Mouse (Mus musculus) layer of hippocampus, adult 8-10 months (tissue): ENCODE measurements around the gene Grtp1. TPM values are rescaled to one million over a fixed set of nuclear protein-coding genes. Genes with fewer than 3 reads are reported as not detected.
A peak's percentile ranks its signal among the peaks of the same experiment; 100 is the strongest.

Experiments used
- DNase-seq, 2 experiments: peaks; one replicate each; pipeline ENCODE4 v3.0.0; 2022; ENCODE audit warnings: low spot score in 2 of 2
- total RNA-seq, 4 experiments: library from RNA; stranded (reverse); gene quantifications; 2 replicates each; pipeline ENCODE4 v1.2.4; 2022

Gene Grtp1
- total RNA-seq, 4 experiments from 2014 or later: 3.9 to 6.7 (median 5.5) TPM

GRCm38 (mm10) chr8:13174811-13175210 is 25.6 kb downstream of the Grtp1 start:
- no peak for DNase-seq

- DNase-seq: no peak
Measured at GRCm38 (mm10) chr8:13174305-13174704, 26.1 kb downstream of the Grtp1 start.

GRCm38 (mm10) chr8:13170510-13170909 is 29.9 kb downstream of the Grtp1 start:
- DNase-seq: no peak

DNA sequence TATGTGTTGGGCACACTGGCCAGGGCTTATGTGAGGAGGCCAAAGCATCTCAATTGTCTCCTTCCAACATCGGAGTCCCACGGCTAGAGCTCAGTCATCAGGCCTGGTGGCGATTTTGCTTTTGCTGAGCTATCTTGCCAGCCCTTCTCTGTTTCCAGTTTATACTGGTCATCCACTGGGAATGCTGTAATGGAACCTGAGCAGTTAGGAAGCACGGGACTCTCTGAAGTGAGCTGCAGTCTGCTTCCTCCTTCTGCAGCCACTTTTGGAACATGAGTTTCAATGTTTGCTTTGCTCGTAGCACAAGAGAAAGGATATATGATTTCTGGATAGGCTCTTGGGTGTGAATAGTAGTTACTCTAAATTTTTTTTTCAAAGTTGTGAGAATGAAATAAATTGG is 36.1 kb downstream of the Grtp1 start:
- no peak for DNase-seq

- no peak for DNase-seq
Measured at GRCm38 (mm10) chr8:13163563-13163962, 36.9 kb downstream of the Grtp1 start.

- no peak for DNase-seq
Measured at GRCm38 (mm10) chr8:13162098-13162497, 38.3 kb downstream of the Grtp1 start.

- DNase-seq: no peak
Measured at GRCm38 (mm10) chr8:13160691-13161090, 39.7 kb downstream of the Grtp1 start.

DNA sequence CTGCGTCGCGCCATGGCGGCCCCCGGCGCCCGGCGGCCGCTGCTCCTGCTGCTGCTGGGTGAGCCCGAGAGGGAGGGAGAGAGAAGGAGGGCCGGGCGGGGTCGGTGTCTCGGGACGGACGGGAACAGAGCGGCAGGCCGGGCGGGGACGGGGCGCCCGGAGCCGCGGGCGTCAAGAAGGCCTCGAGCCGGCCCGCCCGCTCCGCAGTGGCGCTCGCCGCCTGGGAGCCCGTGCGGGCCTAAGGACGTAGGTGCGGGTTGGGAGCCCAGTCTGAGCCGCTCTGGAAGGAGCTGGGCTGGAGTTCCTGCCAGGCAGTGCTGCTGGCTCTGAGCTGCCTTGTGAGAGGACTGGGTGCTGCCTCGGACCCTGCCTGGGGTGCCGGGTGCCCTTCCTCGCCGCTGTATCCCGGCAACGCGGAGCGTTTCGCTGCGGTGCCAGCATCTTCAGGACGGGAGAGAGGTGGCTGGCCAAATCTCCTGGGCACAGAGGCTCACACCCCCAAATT is 41.0 kb downstream of the Grtp1 start:
- no peak for DNase-seq

GRCm38 (mm10) chr8:13158718-13159376 is 41.6 kb downstream of the Grtp1 start, which contains the start of gene Lamp1:
TSS of gene Lamp1 (plus strand) at chr8:13159161.
- DNase-seq: peak; percentile 97 to 100

- DNase-seq: no peak
Measured at GRCm38 (mm10) chr8:13156327-13157097, 43.9 kb downstream of the Grtp1 start.

- DNase-seq: no peak
Measured at GRCm38 (mm10) chr8:13155358-13155757, 45.1 kb downstream of the Grtp1 start.

- DNase-seq: no peak
Measured at GRCm38 (mm10) chr8:13154099-13154498, 46.3 kb downstream of the Grtp1 start.

- DNase-seq: no peak
Measured at GRCm38 (mm10) chr8:13150929-13151328, 49.5 kb downstream of the Grtp1 start.

- DNase-seq: no peak
Measured at GRCm38 (mm10) chr8:13149866-13150265, 50.6 kb downstream of the Grtp1 start.

- no peak for DNase-seq
Measured at GRCm38 (mm10) chr8:13149287-13149686, 51.1 kb downstream of the Grtp1 start.

- no peak for DNase-seq
Measured at GRCm38 (mm10) chr8:13148476-13148875, 51.9 kb downstream of the Grtp1 start.

GRCm38 (mm10) chr8:13141681-13142080 is 58.7 kb downstream of the Grtp1 start:
- DNase-seq: no peak

DNA sequence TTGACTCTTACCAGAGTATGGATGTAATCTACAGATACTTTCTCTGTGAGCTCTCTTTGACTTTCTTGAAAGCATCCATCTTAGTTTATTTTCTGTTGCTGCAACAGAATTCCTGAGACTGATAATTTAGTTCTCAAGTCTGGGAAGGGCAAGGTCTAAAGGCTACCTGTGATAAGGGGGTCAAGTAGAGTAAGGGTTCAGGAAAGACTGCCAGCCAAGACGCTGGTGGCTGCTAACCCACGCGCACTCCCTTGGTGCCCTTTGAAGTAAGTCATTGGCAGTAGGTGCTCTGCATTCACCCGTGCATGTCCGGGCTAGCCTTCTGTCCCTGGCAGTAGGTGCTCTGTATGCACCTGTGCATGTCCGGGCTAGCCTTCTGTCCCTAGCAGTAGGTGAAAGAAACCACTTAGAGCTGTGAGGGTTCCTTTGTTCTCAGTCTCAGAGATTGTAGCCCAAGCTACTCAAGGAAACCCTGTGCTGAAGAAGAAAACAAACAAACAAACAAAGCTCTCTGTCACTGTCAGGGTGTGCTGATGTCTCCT is 60.7 kb downstream of the Grtp1 start:
- DNase-seq: no peak

DNA sequence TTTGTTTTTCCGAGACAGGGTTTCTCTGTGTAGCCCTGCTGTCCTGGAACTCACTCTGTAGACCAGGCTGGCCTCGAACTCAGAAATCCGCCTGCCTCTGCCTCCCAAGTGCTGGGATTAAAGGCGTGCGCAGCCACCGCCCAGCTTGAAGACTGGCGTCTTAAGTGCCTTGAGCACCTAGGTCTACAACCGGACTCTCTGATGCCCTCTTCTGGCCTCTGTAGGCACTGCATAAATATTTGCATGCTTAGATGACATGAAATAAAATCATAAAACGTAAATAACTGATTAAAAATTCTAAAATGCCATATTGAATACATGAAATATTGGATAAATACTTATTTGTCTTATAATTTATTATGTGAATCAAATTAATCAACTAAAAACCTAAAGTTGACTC is 68.2 kb downstream of the Grtp1 start:
- DNase-seq: peak in 1 of 2 experiments; percentile 59

GRCm38 (mm10) chr8:13124897-13125296 is 75.5 kb downstream of the Grtp1 start:
- no peak for DNase-seq

DNA sequence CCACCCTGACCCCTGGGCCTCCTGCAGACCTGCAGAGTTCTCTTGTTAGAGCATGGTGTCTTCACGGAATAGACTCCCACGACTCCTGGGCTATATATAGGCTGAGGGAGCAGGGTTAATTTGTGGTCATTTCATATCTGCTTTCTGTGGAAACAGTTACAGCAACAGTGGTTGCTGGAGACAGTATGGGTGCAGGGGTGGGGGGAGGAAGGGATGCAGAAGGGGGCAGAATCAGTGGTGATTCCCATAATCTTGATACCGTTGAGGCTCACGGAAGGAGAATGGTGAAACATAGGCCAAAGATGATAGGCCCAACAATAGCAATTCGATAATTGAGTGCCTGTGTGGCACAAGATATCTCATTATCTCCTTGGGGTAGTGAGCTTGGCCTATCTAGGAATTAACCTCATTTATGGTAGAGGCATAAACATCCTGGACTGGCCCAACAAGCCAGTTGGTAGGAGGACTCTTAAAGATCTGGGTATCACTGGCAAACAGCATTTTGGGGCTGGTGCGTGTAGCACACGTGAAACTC is 77.5 kb downstream of the Grtp1 start:
- no peak for DNase-seq
